Mouse (Mus musculus): ENCODE data around the gene Fmo3. TPM values are rescaled to one million over a fixed set of nuclear protein-coding genes. Genes with fewer than 3 reads are reported as not detected.

Gene Fmo3
- polyA plus RNA-seq, 1 experiment from 2014 or later: not detected

GRCm38 (mm10) chr1:162929146-162929545, 55.2 kb downstream of the Fmo3 start:
- no peaks in the 10 kb centered on the region for H3K9me3 ChIP-seq
- H3K4me1 ChIP-seq: peaks cover 1% of the 10 kb centered on the region; the same call in 1 of the 2 replicates
- no peak overlapping the region for H3K9ac ChIP-seq
- no peak overlapping the region for H3K4me3 ChIP-seq
- WGBS: 82% methylated on average over 3 of the region's 3 CpGs
- no peak overlapping the region for H3K4me2 ChIP-seq (replicated peaks)
- no peaks in the 10 kb centered on the region for H3K36me3 ChIP-seq
- no peak for ATAC-seq (ENCODE audit: insufficient number of reproducible peaks, insufficient read depth, low FRiP score, low TSS enrichment)
- H3K27me3 ChIP-seq: no peaks in the 10 kb centered on the region
- H3K27ac ChIP-seq: no peak overlapping the region

DNA sequence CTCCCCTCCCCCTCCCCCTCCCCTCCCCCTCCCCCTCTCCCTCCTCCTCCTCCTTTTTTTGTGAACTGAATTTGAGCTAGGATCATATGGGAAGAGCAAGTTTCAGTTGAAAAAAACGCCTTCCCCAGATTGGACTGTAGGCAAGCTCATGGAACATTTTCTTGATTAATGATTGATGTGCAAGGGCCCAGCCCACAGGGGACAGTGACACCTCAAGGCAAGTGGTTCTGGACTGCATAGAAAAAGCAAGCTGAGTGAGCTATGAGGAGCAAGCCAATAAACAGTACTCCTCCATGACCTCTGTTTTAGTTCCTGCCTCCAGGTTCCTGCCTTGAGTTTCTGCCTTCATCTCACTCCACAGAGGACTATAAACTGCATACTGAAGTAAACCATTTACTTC, 59.2 kb downstream of the Fmo3 start:
- ATAC-seq (ENCODE audit: insufficient number of reproducible peaks, insufficient read depth, low FRiP score, low TSS enrichment): no peak
- Histone ChIP-seq H3K36me3 (no peaks in the 10 kb centered on the region), H3K9me3 (no peaks in the 10 kb centered on the region), H3K4me3 (no peak overlapping the region), H3K4me1 (no peaks in the 10 kb centered on the region), H3K27me3 (no peaks in the 10 kb centered on the region), H3K4me2 (replicated peaks) (no peak overlapping the region), H3K9ac (no peak overlapping the region), H3K27ac (no peak overlapping the region)
- 73% methylated on average over 1 of the region's 1 CpGs for WGBS

DNA sequence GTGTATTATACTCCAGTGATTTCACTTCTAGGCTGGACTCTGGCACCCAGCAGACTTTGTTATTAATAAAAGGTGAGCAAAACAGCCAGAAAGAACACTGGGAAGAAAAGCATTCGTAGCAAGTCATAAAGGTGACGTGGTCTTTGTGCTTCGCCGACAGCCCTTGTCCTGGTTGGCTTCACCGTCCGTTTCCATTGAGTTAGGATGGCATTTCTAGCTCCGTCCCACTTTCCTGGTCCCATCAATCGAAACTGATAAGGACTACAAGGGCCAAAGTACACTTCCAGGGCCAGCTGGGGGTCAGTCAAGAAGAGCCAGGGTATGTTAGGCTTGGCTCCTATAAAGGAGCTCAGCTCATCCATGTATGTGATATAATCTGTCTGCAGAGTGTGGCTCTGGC, 67.7 kb downstream of the Fmo3 start:
- H3K27ac ChIP-seq: no peak overlapping the region
- WGBS: 80% methylated on average over 8 of the region's 8 CpGs
- no peak for ATAC-seq (ENCODE audit: insufficient number of reproducible peaks, insufficient read depth, low FRiP score, low TSS enrichment)
- H3K4me3 ChIP-seq: no peak overlapping the region
- H3K9ac ChIP-seq: no peak overlapping the region
- no peaks in the 10 kb centered on the region for H3K9me3 ChIP-seq
- H3K4me2 ChIP-seq (replicated peaks): no peak overlapping the region
- H3K27me3 ChIP-seq: no peaks in the 10 kb centered on the region
- H3K36me3 ChIP-seq: no peaks in the 10 kb centered on the region
- no peaks in the 10 kb centered on the region for H3K4me1 ChIP-seq

- H3K27me3 ChIP-seq: no peaks in the 10 kb centered on the region
- H3K4me1 ChIP-seq: no peaks in the 10 kb centered on the region
- H3K9me3 ChIP-seq: no peaks in the 10 kb centered on the region
- H3K36me3 ChIP-seq: no peaks in the 10 kb centered on the region
- H3K9ac ChIP-seq: no peak overlapping the region
- no peak for ATAC-seq (ENCODE audit: insufficient number of reproducible peaks, insufficient read depth, low FRiP score, low TSS enrichment)
- H3K4me2 ChIP-seq (replicated peaks): no peak overlapping the region
- no peak overlapping the region for H3K4me3 ChIP-seq
- H3K27ac ChIP-seq: no peak overlapping the region
- WGBS: 87% methylated on average over 4 of the region's 4 CpGs
Observed at GRCm38 (mm10) chr1:162914932-162915556, 69.3 kb downstream of the Fmo3 start.

DNA sequence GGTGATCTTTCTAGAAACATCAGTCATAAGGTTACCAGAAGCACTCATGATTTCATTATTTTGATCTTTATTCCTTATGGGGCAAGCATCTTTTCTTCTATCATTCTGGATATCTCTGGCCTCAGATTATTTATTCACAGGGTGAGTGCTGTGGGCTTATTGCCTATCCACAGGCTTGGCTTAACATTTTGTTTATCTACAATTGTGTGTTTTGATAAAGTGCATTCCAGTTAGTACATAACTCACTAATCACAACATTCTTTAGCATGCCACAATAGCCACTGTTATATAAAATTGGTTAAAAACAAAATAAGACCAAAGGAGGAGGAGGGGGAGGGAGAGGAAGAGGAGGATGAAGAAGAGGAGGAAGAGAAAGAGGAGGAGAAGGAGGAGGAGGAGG, 72.2 kb downstream of the Fmo3 start:
- Histone ChIP-seq H3K9ac (no peak overlapping the region), H3K4me1 (no peaks in the 10 kb centered on the region), H3K4me3 (no peak overlapping the region), H3K36me3 (no peaks in the 10 kb centered on the region), H3K27ac (no peak overlapping the region), H3K4me2 (replicated peaks) (no peak overlapping the region), H3K27me3 (no peaks in the 10 kb centered on the region), H3K9me3 (no peaks in the 10 kb centered on the region)
- ATAC-seq (ENCODE audit: insufficient number of reproducible peaks, insufficient read depth, low FRiP score, low TSS enrichment): no peak

Other genes starting within 250 kb of the Fmo3 start
- 172 and 179 TPM in 2 replicates for gene Prrc2c, start 244.0 kb downstream of the Fmo3 start, polyA plus RNA-seq (2016; fragmentation: Nextera tagmentation; extraction: Ambion mirVana)
- 0.19 and 0.36 TPM in 2 replicates for gene Fmo4, start 170.6 kb downstream of the Fmo3 start, polyA plus RNA-seq (2016; fragmentation: Nextera tagmentation; extraction: Ambion mirVana)
- gene Fmo1, start 117.9 kb downstream of the Fmo3 start, polyA plus RNA-seq (2016; fragmentation: Nextera tagmentation; extraction: Ambion mirVana): 14.8 and 15.3 TPM in 2 replicates
- 0.22 and 0.59 TPM in 2 replicates for gene Fmo2, start 85.8 kb downstream of the Fmo3 start, polyA plus RNA-seq (2016; fragmentation: Nextera tagmentation; extraction: Ambion mirVana)
- 0.15 and 0.39 TPM in 2 replicates for gene Fmo6, start 47.0 kb downstream of the Fmo3 start, polyA plus RNA-seq (2016; fragmentation: Nextera tagmentation; extraction: Ambion mirVana)
- not detected in 2 replicates for gene Mroh9, start 101.1 kb upstream of the Fmo3 start, polyA plus RNA-seq (2016; fragmentation: Nextera tagmentation; extraction: Ambion mirVana)